ENCODE assay signal across 23 mouse cellular contexts in the genomic region with DNA sequence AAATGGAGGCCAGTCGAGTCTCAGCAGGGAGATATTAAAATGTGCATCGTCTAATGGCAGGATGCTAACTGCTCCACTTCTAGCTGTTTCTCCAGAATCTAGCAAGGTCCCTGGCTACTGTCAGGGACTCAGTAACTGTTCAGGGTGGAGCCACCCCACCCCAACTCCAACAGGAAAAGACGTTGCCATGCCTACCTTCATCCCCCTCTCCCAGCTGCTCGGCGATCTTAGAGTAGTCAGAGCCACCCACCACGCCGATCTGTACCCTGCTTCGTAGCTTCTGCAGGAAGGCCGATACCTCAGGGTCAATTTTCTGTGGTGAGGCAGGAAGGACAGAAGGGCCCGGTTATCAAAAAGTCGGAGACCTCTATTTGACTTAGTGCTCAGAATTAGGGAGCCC. TPM values are rescaled to one million over a fixed set of nuclear protein-coding genes. Genes with fewer than 3 reads are reported as not detected.
DNase-seq lines count a peak whose midpoint lies in the region; ATAC-seq and TF ChIP-seq lines count a peak whose summit lies in the region.
"Had no signal": no experiment of that assay in that cellular context is flagged by ENCODE, and none has a peak within 500 bp of the region (broad histone marks: within the 10 kb centered on the region; RNA-seq: fewer than 3 reads in every experiment).

No protein-coding gene starts in this region.

- no peaks in the 10 kb centered on the region for H3K9me3 ChIP-seq in midbrain, embryonic 13.5 days
- H3K9me3 ChIP-seq in midbrain, postnatal 0 days (ENCODE audit: low read length): no peaks in the 10 kb centered on the region
- no peaks in the 10 kb centered on the region for H3K9me3 ChIP-seq in ES-Bruce4 (replicated peaks; ENCODE audit: control insufficient read depth, insufficient read depth, low read length, poor library complexity, severe bottlenecking)
- H3K9me3 ChIP-seq: embryonic facial prominence, embryonic 10.5 days; forebrain, embryonic 13.5 days; G1E; heart, embryonic 15.5 days; hindbrain, embryonic 10.5 days; intestine, embryonic 15.5 days had no signal

- no peak overlapping the region for H3K27ac ChIP-seq in midbrain, embryonic 13.5 days
- H3K27ac ChIP-seq in midbrain, postnatal 0 days (ENCODE audit: low read depth, low read length): no peak overlapping the region
- H3K27ac ChIP-seq in ES-Bruce4 (ENCODE audit: insufficient read depth, low read length): no peak overlapping the region
- no peak overlapping the region for H3K27ac ChIP-seq in cortical plate, adult 2 months (ENCODE audit: insufficient read depth, low read length)
- H3K27ac ChIP-seq: embryonic facial prominence, embryonic 10.5 days; forebrain, embryonic 13.5 days; heart, adult 2 months; heart, embryonic 15.5 days; hindbrain, embryonic 10.5 days; hindbrain, embryonic 14.5 days; intestine, embryonic 15.5 days had no signal

- ATAC-seq in frontal cortex, adult (ENCODE audit: low TSS enrichment): 0 out of 2 replicates have a peak, but pooled peaks have one; percentile 15
- ATAC-seq in midbrain, embryonic 13.5 days: no peak
- ATAC-seq in midbrain, postnatal 0 days (ENCODE audit: low FRiP score): no peak
- ATAC-seq: forebrain, embryonic 13.5 days; intestine, embryonic 15.5 days had no signal

- peak overlapping the region; percentile 14; the same call in 1 of the 2 replicates for H3K9ac ChIP-seq in midbrain, embryonic 13.5 days (replicated peaks)
- no peak overlapping the region for H3K9ac ChIP-seq in midbrain, postnatal 0 days (replicated peaks; ENCODE audit: low read length, poor library complexity, severe bottlenecking)
- H3K9ac ChIP-seq in ES-Bruce4 (ENCODE audit: low read depth, poor library complexity, severe bottlenecking): peak overlapping the region; percentile 94; the same call in 1 of the 2 replicates
- H3K9ac ChIP-seq: forebrain, embryonic 13.5 days; heart, embryonic 15.5 days; hindbrain, embryonic 14.5 days; intestine, embryonic 15.5 days had no signal

- no peak for TF ChIP-seq CTCF in midbrain, postnatal 0 days (IDR thresholded peaks at IDR 0.05)
- TF ChIP-seq CTCF in ES-Bruce4 (IDR thresholded peaks at IDR 0.05; ENCODE audit: low read depth, low read length): no peak
- TF ChIP-seq CTCF in cortical plate, adult 2 months (IDR thresholded peaks at IDR 0.05; ENCODE audit: extremely low read depth, insufficient read depth, low read length): no peak

- no peak for TF ChIP-seq EP300 in ES-Bruce4 (IDR thresholded peaks at IDR 0.05; ENCODE audit: insufficient read depth, low read depth, low read length)

- no peak overlapping the region for H3K4me2 ChIP-seq in midbrain, embryonic 13.5 days (replicated peaks)
- no peak overlapping the region for H3K4me2 ChIP-seq in midbrain, postnatal 0 days (ENCODE audit: low read depth, low read length, poor library complexity, severe bottlenecking)
- H3K4me2 ChIP-seq: forebrain, embryonic 13.5 days; heart, embryonic 11.5 days; heart, embryonic 15.5 days; hindbrain, embryonic 14.5 days; intestine, embryonic 15.5 days had no signal

- H3K36me3 ChIP-seq in midbrain, embryonic 13.5 days: peaks cover 14% of the 10 kb centered on the region
- H3K36me3 ChIP-seq in midbrain, postnatal 0 days (ENCODE audit: insufficient read depth, low read length): peaks cover 20% of the 10 kb centered on the region
- peaks cover 66% of the 10 kb centered on the region for H3K36me3 ChIP-seq in ES-Bruce4 (ENCODE audit: control insufficient read depth, insufficient read depth, low read length, poor library complexity, severe bottlenecking)
- H3K36me3 ChIP-seq: intestine, embryonic 15.5 days had no signal

- H3K4me1 ChIP-seq in midbrain, embryonic 13.5 days (replicated peaks): peaks cover 8% of the 10 kb centered on the region
- H3K4me1 ChIP-seq in midbrain, postnatal 0 days (ENCODE audit: insufficient read depth, low read length): no peaks in the 10 kb centered on the region
- H3K4me1 ChIP-seq in ES-Bruce4 (ENCODE audit: control insufficient read depth, insufficient read depth, low read length): peaks cover 2% of the 10 kb centered on the region
- H3K4me1 ChIP-seq in cortical plate, adult 2 months (ENCODE audit: control insufficient read depth, insufficient read depth, low read length): peaks cover 12% of the 10 kb centered on the region; the same call in 1 of the 2 replicates

- H3K27me3 ChIP-seq in midbrain, embryonic 13.5 days: no peaks in the 10 kb centered on the region
- no peaks in the 10 kb centered on the region for H3K27me3 ChIP-seq in midbrain, postnatal 0 days (ENCODE audit: insufficient read depth, low read length)
- no peaks in the 10 kb centered on the region for H3K27me3 ChIP-seq in ES-Bruce4 (ENCODE audit: control insufficient read depth, insufficient read depth, low read length, poor library complexity, severe bottlenecking)
- H3K27me3 ChIP-seq: CH12.LX; forebrain, embryonic 13.5 days; heart, embryonic 15.5 days; intestine, embryonic 15.5 days had no signal

- 86% methylated on average over 11 of the region's 11 CpGs for WGBS in midbrain, embryonic 13.5 days
- WGBS in midbrain, postnatal 0 days: 87% methylated on average over 11 of the region's 11 CpGs

- no peak for TF ChIP-seq POLR2A in ES-Bruce4 (IDR thresholded peaks at IDR 0.05; ENCODE audit: insufficient read depth, low read length)
- 0 out of 2 replicates have a peak, but pooled peaks have one; percentile 5 for TF ChIP-seq POLR2A in cortical plate, adult 2 months (IDR thresholded peaks at IDR 0.05; ENCODE audit: extremely low read depth, insufficient read depth, low read length)

- no peak for DNase-seq in frontal cortex, postnatal 36 days (ENCODE audit: low spot score in 2 of 2)
- DNase-seq in midbrain, postnatal 0 days (ENCODE audit: low spot score): no peak
- DNase-seq in thymus, postnatal 25 days: no peak
- DNase-seq: adrenal gland, postnatal 14 days; cerebellum, adult 8-10 months; cerebellum, postnatal 36 days; gastrocnemius, postnatal 10 days; heart, adult 2 months had no signal

- H3K4me3 ChIP-seq in midbrain, embryonic 13.5 days (replicated peaks): no peak overlapping the region
- H3K4me3 ChIP-seq in midbrain, postnatal 0 days (ENCODE audit: low read depth, low read length): no peak overlapping the region
- peak overlapping the region; percentile 46 for H3K4me3 ChIP-seq in ES-Bruce4 (ENCODE audit: low read depth, low read length)
- 0 out of 2 replicates have a peak overlapping the region, but pooled peaks have one; percentile 4 for H3K4me3 ChIP-seq in cortical plate, adult 2 months (ENCODE audit: insufficient read depth, low read length)
- H3K4me3 ChIP-seq: embryonic facial prominence, embryonic 10.5 days; forebrain, embryonic 13.5 days; heart, adult 2 months; heart, embryonic 15.5 days; hindbrain, embryonic 10.5 days; intestine, embryonic 15.5 days had no signal

RNA-seq across cellular contexts. Expression of a gene that starts 3.1 kb away (rescaled TPM):
- 40.5 and 41.2 TPM in 2 replicates for polyA plus RNA-seq in midbrain, embryonic 13.5 days (2015; fragmentation: Nextera tagmentation; extraction: Ambion mirVana)
- 157 and 172 TPM in 2 replicates for total RNA-seq in midbrain, postnatal 0 days (2014; rRNA removed)
- polyA plus RNA-seq in midbrain, postnatal 0 days (2015; fragmentation: Nextera tagmentation; extraction: Ambion mirVana): 122 and 134 TPM in 2 replicates
- 338 and 387 TPM in 2 replicates for polyA plus RNA-seq in ES-Bruce4 (2011; ENCODE audit: insufficient read depth, insufficient read length, low read depth, missing spikeins)
- 294 and 300 TPM in 2 replicates for polyA plus RNA-seq in cortical plate, adult 2 months (2012; rRNA removed)

RNA-seq across cellular contexts. Expression of a gene that starts 21.0 kb away (rescaled TPM):
- polyA plus RNA-seq in midbrain, embryonic 13.5 days (2015; fragmentation: Nextera tagmentation; extraction: Ambion mirVana): 96.4 and 102 TPM in 2 replicates
- 172 and 196 TPM in 2 replicates for total RNA-seq in midbrain, postnatal 0 days (2014; rRNA removed)
- polyA plus RNA-seq in midbrain, postnatal 0 days (2015; fragmentation: Nextera tagmentation; extraction: Ambion mirVana): 323 and 327 TPM in 2 replicates
- polyA plus RNA-seq in ES-Bruce4 (2011; ENCODE audit: insufficient read depth, insufficient read length, low read depth, missing spikeins): 4.0 and 4.9 TPM in 2 replicates
- 111 and 115 TPM in 2 replicates for polyA plus RNA-seq in cortical plate, adult 2 months (2012; rRNA removed)
- total RNA-seq: G1E had no signal
- polyA plus RNA-seq: G1E had no signal

RNA-seq across cellular contexts. Expression of a gene that starts 22.7 kb away (rescaled TPM):
- polyA plus RNA-seq in midbrain, embryonic 13.5 days (2015; fragmentation: Nextera tagmentation; extraction: Ambion mirVana): not detected in 2 replicates
- total RNA-seq in midbrain, postnatal 0 days (2014; rRNA removed): not detected in 2 replicates
- polyA plus RNA-seq in midbrain, postnatal 0 days (2015; fragmentation: Nextera tagmentation; extraction: Ambion mirVana): not detected in 2 replicates
- 3.5 and 4.8 TPM in 2 replicates for polyA plus RNA-seq in ES-Bruce4 (2011; ENCODE audit: insufficient read depth, insufficient read length, low read depth, missing spikeins)
- not detected in 2 replicates for polyA plus RNA-seq in cortical plate, adult 2 months (2012; rRNA removed)
- total RNA-seq: adrenal gland, postnatal 14 days; CH12.LX; G1E; gastrocnemius, postnatal 10 days; heart, adult 2 months; heart, postnatal 25 days had no signal
- polyA plus RNA-seq: embryonic facial prominence, embryonic 10.5 days; embryonic facial prominence, embryonic 14.5 days; forebrain, embryonic 13.5 days; G1E; heart, adult 2 months; heart, embryonic 11.5 days; heart, embryonic 15.5 days; hindbrain, embryonic 10.5 days; hindbrain, embryonic 14.5 days; intestine, embryonic 15.5 days had no signal

RNA-seq across cellular contexts. Expression of a gene that starts 30.0 kb away (rescaled TPM):
- polyA plus RNA-seq in midbrain, embryonic 13.5 days (2015; fragmentation: Nextera tagmentation; extraction: Ambion mirVana): 42.8 and 46.0 TPM in 2 replicates
- 25.6 and 28.3 TPM in 2 replicates for total RNA-seq in midbrain, postnatal 0 days (2014; rRNA removed)
- polyA plus RNA-seq in midbrain, postnatal 0 days (2015; fragmentation: Nextera tagmentation; extraction: Ambion mirVana): 23.2 and 28.2 TPM in 2 replicates
- 98.6 and 131 TPM in 2 replicates for polyA plus RNA-seq in ES-Bruce4 (2011; ENCODE audit: insufficient read depth, insufficient read length, low read depth, missing spikeins)
- 23.5 and 27.4 TPM in 2 replicates for polyA plus RNA-seq in cortical plate, adult 2 months (2012; rRNA removed)

RNA-seq across cellular contexts. Expression of a gene that starts 31.6 kb away (rescaled TPM):
- 69.7 and 70.1 TPM in 2 replicates for polyA plus RNA-seq in midbrain, embryonic 13.5 days (2015; fragmentation: Nextera tagmentation; extraction: Ambion mirVana)
- 46.5 and 49.5 TPM in 2 replicates for total RNA-seq in midbrain, postnatal 0 days (2014; rRNA removed)
- 77.0 and 80.3 TPM in 2 replicates for polyA plus RNA-seq in midbrain, postnatal 0 days (2015; fragmentation: Nextera tagmentation; extraction: Ambion mirVana)
- 21.8 and 25.5 TPM in 2 replicates for polyA plus RNA-seq in ES-Bruce4 (2011; ENCODE audit: insufficient read depth, insufficient read length, low read depth, missing spikeins)
- 61.5 and 63.0 TPM in 2 replicates for polyA plus RNA-seq in cortical plate, adult 2 months (2012; rRNA removed)

Comparison
In these comparisons a context has a peak if more than half of its experiments do, and no peak if none do; other contexts are left out.
1. H3K4me3 ChIP-seq: peak in ES-Bruce4 (single experiment) and cortical plate, adult 2 months (single experiment); none in midbrain, embryonic 13.5 days (single experiment) and midbrain, postnatal 0 days (single experiment).
2. RNA of a gene that starts 21.0 kb away (polyA plus RNA-seq): 323 to 327 TPM in midbrain, postnatal 0 days, 111 to 115 TPM in cortical plate, adult 2 months and 96.4 to 102 TPM in midbrain, embryonic 13.5 days; 4.0 to 4.9 TPM in ES-Bruce4; every median in the first group is over 10 times any median in the second.